Mouse (Mus musculus) liver, postnatal 0 days (tissue): ENCODE data around the gene Kalrn.

Source experiments
- CTCF ChIP-seq: sonication (generic); IDR thresholded peaks from 2 replicates; pipeline ENCODE4 v1.5.1; 2016; ENCODE audit warnings: antibody characterized with exemption, low read depth
- EP300 ChIP-seq: IDR thresholded peaks from 2 replicates; pipeline ENCODE4 v1.6.1; 2016; ENCODE audit warnings: antibody characterized with exemption, low read depth, mild to moderate bottlenecking

DNA sequence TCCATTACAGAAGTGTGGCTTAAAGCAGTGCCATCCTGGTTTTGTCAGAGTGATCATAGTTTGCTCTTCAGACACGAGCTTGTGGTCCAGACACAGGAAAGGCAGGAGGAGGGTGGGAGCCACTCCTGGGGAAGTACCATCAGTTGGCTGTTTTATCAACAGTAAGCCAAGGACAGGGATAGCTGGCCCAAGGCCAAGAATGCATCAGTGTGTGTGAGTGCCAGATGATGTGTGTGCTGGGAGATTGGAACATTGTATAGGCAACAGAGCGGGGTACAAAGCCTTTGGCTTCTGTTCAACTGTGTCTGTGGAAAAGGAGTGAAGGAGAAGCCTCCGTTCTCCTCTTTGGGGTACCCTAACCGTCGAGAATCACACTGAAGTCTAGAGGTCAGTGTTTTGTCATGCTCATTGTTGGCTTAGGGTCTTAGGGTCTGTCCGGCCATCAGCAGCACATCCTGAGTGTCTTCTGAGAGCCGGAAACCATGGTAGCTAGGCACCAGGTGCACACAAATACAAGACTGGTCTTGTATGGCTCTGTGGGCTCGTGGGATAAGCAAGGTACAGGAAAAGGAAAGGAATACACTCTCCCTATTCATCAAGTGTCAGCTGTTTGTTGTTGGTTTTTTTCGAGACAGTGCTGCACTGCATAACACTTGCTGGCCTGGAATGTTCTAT, 644.4 kb downstream of the Kalrn start:
- TF ChIP-seq CTCF (no peak), EP300 (no peak)
